Mouse (Mus musculus) testis, adult 2 months (tissue): Measurements from ENCODE around the gene Rap2c. TPM values are rescaled to one million over a fixed set of nuclear protein-coding genes. Genes with fewer than 3 reads are reported as not detected.

Source experiments
- H3K27ac ChIP-seq: fragments of 200-500 bp; 2 replicates; pipeline ENCODE4 v1.5.1; 2012; ENCODE audit warnings: low read depth, low read length; ENCODE audit not compliant: control insufficient read depth, insufficient read depth
- H3K27me3 ChIP-seq: fragments of 200-500 bp; 2 replicates; pipeline ENCODE4 v1.6.1; 2012; ENCODE audit warnings: mild to moderate bottlenecking, low read length, moderate library complexity; ENCODE audit not compliant: control insufficient read depth, insufficient read depth
- H3K36me3 ChIP-seq: fragments of 200-500 bp; 2 replicates; pipeline ENCODE4 v1.6.1; 2012; ENCODE audit warnings: mild to moderate bottlenecking, low read length; ENCODE audit not compliant: control insufficient read depth, insufficient read depth
- H3K4me1 ChIP-seq: fragments of 200-500 bp; 2 replicates; pipeline ENCODE4 v1.6.1; 2012; ENCODE audit warnings: low read length; ENCODE audit not compliant: control insufficient read depth, insufficient read depth
- H3K4me3 ChIP-seq: fragments of 200-500 bp; 2 replicates; pipeline ENCODE4 v1.5.1; 2012; ENCODE audit warnings: low read depth, mild to moderate bottlenecking, low read length, moderate library complexity, mixed read lengths; ENCODE audit not compliant: control insufficient read depth
- CTCF ChIP-seq: fragments of 200-500 bp; IDR thresholded peaks from 2 replicates; pipeline ENCODE4 v1.5.1; 2012; ENCODE audit warnings: low read depth, mild to moderate bottlenecking, inconsistent platforms, low read length, moderate library complexity; ENCODE audit not compliant: control insufficient read depth, insufficient read depth, insufficient replicate concordance
- POLR2A ChIP-seq: fragments of 200-500 bp; IDR thresholded peaks from 2 replicates; pipeline ENCODE4 v1.6.1; 2012; ENCODE audit warnings: low read depth, mild to moderate bottlenecking, inconsistent platforms, low read length, moderate library complexity; ENCODE audit not compliant: control insufficient read depth
- polyA plus RNA-seq: library from polyadenylated mRNA; depleted of rRNA; stranded (reverse); fragments of >200 nt; gene quantifications from 2 replicates; pipeline ENCODE4 v1.2.3, GENCODE M21; 2012

The Rap2c gene
- polyA plus RNA-seq, 1 experiment, result 1.5 TPM

GRCm38 (mm10) chrX:51051680-51052461, 34.1 kb upstream of the Rap2c start:
- no peaks in the 10 kb centered on the region for H3K27me3 ChIP-seq
- peak overlapping the region; percentile 49 for H3K27ac ChIP-seq
- H3K4me3 ChIP-seq, result peak overlapping the region; percentile 34
- H3K4me1 ChIP-seq, result no peaks in the 10 kb centered on the region
- no peaks in the 10 kb centered on the region for H3K36me3 ChIP-seq
- TF ChIP-seq POLR2A (no peak), CTCF (no peak)

GRCm38 (mm10) chrX:51035678-51036209, 17.9 kb upstream of the Rap2c start:
- Histone ChIP-seq H3K27me3 (no peaks in the 10 kb centered on the region), H3K4me3 (no peak overlapping the region), H3K36me3 (no peaks in the 10 kb centered on the region), H3K4me1 (no peaks in the 10 kb centered on the region), H3K27ac (no peak overlapping the region)
- TF ChIP-seq CTCF, result no peak
- TF ChIP-seq POLR2A, result no peak

GRCm38 (mm10) chrX:51019884-51020283, 2.1 kb upstream of the Rap2c start:
- H3K36me3 ChIP-seq, result no peaks in the 10 kb centered on the region
- H3K27ac ChIP-seq, result no peak overlapping the region; the same call in 1 of the 2 replicates
- no peaks in the 10 kb centered on the region for H3K27me3 ChIP-seq
- peak; percentile 23; the same call in 1 of the 2 replicates for TF ChIP-seq CTCF
- no peak for TF ChIP-seq POLR2A
- peaks cover 3% of the 10 kb centered on the region; the same call in 1 of the 2 replicates for H3K4me1 ChIP-seq
- no peak overlapping the region for H3K4me3 ChIP-seq

GRCm38 (mm10) chrX:51018786-51019179, 965 bp upstream of the Rap2c start:
- peak overlapping the region; percentile 88 for H3K27ac ChIP-seq
- H3K4me3 ChIP-seq, result peak overlapping the region; percentile 90
- no peak for TF ChIP-seq CTCF
- no peak; the same call in 1 of the 2 replicates for TF ChIP-seq POLR2A
- no peaks in the 10 kb centered on the region for H3K36me3 ChIP-seq
- H3K27me3 ChIP-seq, result no peaks in the 10 kb centered on the region
- H3K4me1 ChIP-seq, result peaks cover 3% of the 10 kb centered on the region; the same call in 1 of the 2 replicates

- H3K4me3 ChIP-seq, result peak overlapping the region; percentile 56
Measured at GRCm38 (mm10) chrX:51016926-51017325, 892 bp downstream of the Rap2c start.

GRCm38 (mm10) chrX:51012280-51012679, 5.5 kb downstream of the Rap2c start:
- Histone ChIP-seq H3K36me3 (no peaks in the 10 kb centered on the region), H3K27ac (no peak overlapping the region), H3K4me1 (peaks cover 3% of the 10 kb centered on the region; the same call in 1 of the 2 replicates), H3K4me3 (no peak overlapping the region), H3K27me3 (no peaks in the 10 kb centered on the region)
- no peak for TF ChIP-seq POLR2A
- no peak for TF ChIP-seq CTCF

More at GRCm38 (mm10) chrX:51016926-51017325, 892 bp downstream of the Rap2c start:
- Histone ChIP-seq H3K4me1 (peaks cover 3% of the 10 kb centered on the region; the same call in 1 of the 2 replicates), H3K27ac (peak overlapping the region; percentile 10), H3K27me3 (no peaks in the 10 kb centered on the region), H3K36me3 (no peaks in the 10 kb centered on the region)
- no peak for TF ChIP-seq POLR2A
- no peak for TF ChIP-seq CTCF

- H3K4me3 ChIP-seq, result no peak overlapping the region
- no peaks in the 10 kb centered on the region for H3K4me1 ChIP-seq
- H3K27me3 ChIP-seq, result no peaks in the 10 kb centered on the region
- H3K27ac ChIP-seq, result no peak overlapping the region
- no peak for TF ChIP-seq POLR2A
- TF ChIP-seq CTCF, result no peak
- no peaks in the 10 kb centered on the region for H3K36me3 ChIP-seq
Measured at GRCm38 (mm10) chrX:51010323-51010722, 7.5 kb downstream of the Rap2c start.
